ENCODE assay signal across 21 mouse cellular contexts in the genomic region with DNA sequence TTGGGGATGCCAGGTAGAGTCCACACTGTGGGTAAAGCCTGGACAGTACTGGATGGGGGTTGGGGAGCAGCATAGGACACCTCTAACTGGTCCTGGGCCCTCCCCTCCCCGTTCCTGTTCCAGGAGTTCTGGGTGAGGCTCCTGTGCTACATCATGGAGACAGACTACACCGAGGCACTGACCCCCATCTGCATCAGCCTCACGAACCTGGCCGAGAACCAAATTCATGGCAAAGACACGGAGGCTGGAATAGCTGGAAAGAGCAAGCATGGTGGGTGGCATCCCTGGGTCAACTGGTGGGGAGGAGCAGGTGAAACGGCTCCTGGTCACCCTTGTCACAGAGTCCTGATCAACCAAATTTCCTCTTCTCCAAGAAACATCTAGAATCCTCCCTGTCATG. TPM values are rescaled to one million over a fixed set of nuclear protein-coding genes. Genes with fewer than 3 reads are reported as not detected.
A peak's percentile ranks its signal among the peaks of the same experiment; 100 is the strongest.
DNase-seq lines count a peak whose midpoint lies in the region; ATAC-seq lines count a peak whose summit lies in the region.
"Had no signal": no experiment of that assay in that cellular context is flagged by ENCODE, and none has a peak within 500 bp of the region (broad histone marks: within the 10 kb centered on the region; RNA-seq: fewer than 3 reads in every experiment).

No protein-coding gene starts in this region.

- no peaks in the 10 kb centered on the region for H3K36me3 ChIP-seq in forebrain, embryonic 15.5 days
- no peaks in the 10 kb centered on the region for H3K36me3 ChIP-seq in forebrain, embryonic 16.5 days (ENCODE audit: control insufficient read depth, insufficient read depth)
- H3K36me3 ChIP-seq in hindbrain, embryonic 16.5 days (ENCODE audit: control insufficient read depth, insufficient read depth, low read length): no peaks in the 10 kb centered on the region
- no peaks in the 10 kb centered on the region for H3K36me3 ChIP-seq in hindbrain, embryonic 11.5 days (ENCODE audit: control insufficient read depth, insufficient read depth, low read length)
- no peaks in the 10 kb centered on the region for H3K36me3 ChIP-seq in midbrain, embryonic 13.5 days
- H3K36me3 ChIP-seq in midbrain, embryonic 14.5 days (ENCODE audit: control insufficient read depth, insufficient read depth, low read length): no peaks in the 10 kb centered on the region
- H3K36me3 ChIP-seq: forebrain, embryonic 10.5 days; midbrain, embryonic 15.5 days; neural tube, embryonic 13.5 days had no signal

- H3K9me3 ChIP-seq in forebrain, embryonic 15.5 days: peaks cover 90% of the 10 kb centered on the region
- peaks cover 85% of the 10 kb centered on the region for H3K9me3 ChIP-seq in forebrain, embryonic 16.5 days (ENCODE audit: control insufficient read depth, low read length)
- H3K9me3 ChIP-seq in hindbrain, embryonic 16.5 days (ENCODE audit: control insufficient read depth, low read length): peaks cover 92% of the 10 kb centered on the region
- H3K9me3 ChIP-seq in hindbrain, embryonic 11.5 days (ENCODE audit: control insufficient read depth, low read length): peaks cover 88% of the 10 kb centered on the region
- peaks cover 94% of the 10 kb centered on the region for H3K9me3 ChIP-seq in midbrain, embryonic 13.5 days
- peaks cover 96% of the 10 kb centered on the region for H3K9me3 ChIP-seq in midbrain, embryonic 14.5 days (ENCODE audit: control insufficient read depth, low read length)

- no peak for DNase-seq in hindbrain, embryonic 11.5 days (ENCODE audit: low spot score)
- no peak for DNase-seq in midbrain, embryonic 14.5 days
- no peak for DNase-seq in Muller cell, postnatal 12 days (ENCODE audit: inconsistent ontology term)
- DNase-seq: adrenal gland, postnatal 25 days; cerebellum, adult 9-10 months; gastrocnemius, adult 2 months; kidney, adult 11 months; layer of hippocampus, adult 9-11 months; lung, postnatal 10 days had no signal

- 81% methylated on average over 6 of the region's 6 CpGs for WGBS in forebrain, embryonic 15.5 days
- WGBS in forebrain, embryonic 16.5 days: 80% methylated on average over 6 of the region's 6 CpGs
- WGBS in hindbrain, embryonic 16.5 days: 81% methylated on average over 6 of the region's 6 CpGs
- 79% methylated on average over 6 of the region's 6 CpGs for WGBS in hindbrain, embryonic 11.5 days
- 77% methylated on average over 6 of the region's 6 CpGs for WGBS in midbrain, embryonic 13.5 days
- WGBS in midbrain, embryonic 14.5 days: 78% methylated on average over 6 of the region's 6 CpGs

- no peaks in the 10 kb centered on the region for H3K27me3 ChIP-seq in forebrain, embryonic 15.5 days
- H3K27me3 ChIP-seq in forebrain, embryonic 16.5 days (replicated peaks; ENCODE audit: control insufficient read depth, insufficient read depth, low read length): no peaks in the 10 kb centered on the region
- no peaks in the 10 kb centered on the region for H3K27me3 ChIP-seq in hindbrain, embryonic 16.5 days (replicated peaks; ENCODE audit: control insufficient read depth, insufficient read depth, low read length)
- no peaks in the 10 kb centered on the region for H3K27me3 ChIP-seq in hindbrain, embryonic 11.5 days (ENCODE audit: control insufficient read depth, insufficient read depth, low read length)
- H3K27me3 ChIP-seq in midbrain, embryonic 13.5 days: no peaks in the 10 kb centered on the region
- no peaks in the 10 kb centered on the region for H3K27me3 ChIP-seq in midbrain, embryonic 14.5 days (ENCODE audit: control insufficient read depth, insufficient read depth, low read length)
- H3K27me3 ChIP-seq: midbrain, embryonic 15.5 days; neural tube, embryonic 13.5 days had no signal

- no peak overlapping the region for H3K27ac ChIP-seq in forebrain, embryonic 15.5 days (replicated peaks)
- H3K27ac ChIP-seq in forebrain, embryonic 16.5 days (ENCODE audit: low read length): no peak overlapping the region
- H3K27ac ChIP-seq in hindbrain, embryonic 16.5 days (ENCODE audit: low read depth, low read length): no peak overlapping the region
- H3K27ac ChIP-seq in hindbrain, embryonic 11.5 days (ENCODE audit: low read depth, low read length): no peak overlapping the region
- H3K27ac ChIP-seq in midbrain, embryonic 13.5 days: no peak overlapping the region
- H3K27ac ChIP-seq in midbrain, embryonic 14.5 days (replicated peaks; ENCODE audit: low read depth, low read length): no peak overlapping the region
- H3K27ac ChIP-seq: forebrain, embryonic 10.5 days; gastrocnemius, adult 2 months; kidney, postnatal 0 days; liver, embryonic 14.5 days; midbrain, embryonic 15.5 days; neural tube, embryonic 13.5 days had no signal

- H3K4me1 ChIP-seq in forebrain, embryonic 15.5 days: no peaks in the 10 kb centered on the region
- no peaks in the 10 kb centered on the region for H3K4me1 ChIP-seq in forebrain, embryonic 16.5 days (replicated peaks; ENCODE audit: control insufficient read depth, insufficient read depth, low read length)
- H3K4me1 ChIP-seq in hindbrain, embryonic 16.5 days (ENCODE audit: control insufficient read depth, insufficient read depth, low read depth, low read length): no peaks in the 10 kb centered on the region
- no peaks in the 10 kb centered on the region for H3K4me1 ChIP-seq in hindbrain, embryonic 11.5 days (replicated peaks; ENCODE audit: control insufficient read depth, insufficient read depth, low read length)
- H3K4me1 ChIP-seq in midbrain, embryonic 13.5 days (replicated peaks): no peaks in the 10 kb centered on the region
- no peaks in the 10 kb centered on the region for H3K4me1 ChIP-seq in midbrain, embryonic 14.5 days (ENCODE audit: control insufficient read depth, insufficient read depth, low read length)
- H3K4me1 ChIP-seq: forebrain, embryonic 10.5 days; midbrain, embryonic 15.5 days; neural tube, embryonic 13.5 days had no signal

- H3K4me3 ChIP-seq in forebrain, embryonic 15.5 days: no peak overlapping the region
- no peak overlapping the region for H3K4me3 ChIP-seq in forebrain, embryonic 16.5 days (replicated peaks; ENCODE audit: low read length)
- no peak overlapping the region for H3K4me3 ChIP-seq in hindbrain, embryonic 16.5 days (ENCODE audit: low read length)
- H3K4me3 ChIP-seq in hindbrain, embryonic 11.5 days (ENCODE audit: low read depth, low read length): no peak overlapping the region
- no peak overlapping the region for H3K4me3 ChIP-seq in midbrain, embryonic 13.5 days (replicated peaks)
- H3K4me3 ChIP-seq in midbrain, embryonic 14.5 days (replicated peaks; ENCODE audit: low read depth, low read length): no peak overlapping the region
- H3K4me3 ChIP-seq: forebrain, embryonic 10.5 days; gastrocnemius, adult 2 months; midbrain, embryonic 15.5 days; neural tube, embryonic 13.5 days had no signal

- no peak overlapping the region for H3K9ac ChIP-seq in forebrain, embryonic 15.5 days (replicated peaks)
- H3K9ac ChIP-seq in forebrain, embryonic 16.5 days (replicated peaks; ENCODE audit: low read depth, low read length): no peak overlapping the region
- H3K9ac ChIP-seq in hindbrain, embryonic 16.5 days (ENCODE audit: low read depth, low read length): no peak overlapping the region
- no peak overlapping the region for H3K9ac ChIP-seq in hindbrain, embryonic 11.5 days (ENCODE audit: low read depth, low read length)
- no peak overlapping the region for H3K9ac ChIP-seq in midbrain, embryonic 13.5 days (replicated peaks)
- H3K9ac ChIP-seq in midbrain, embryonic 14.5 days (replicated peaks; ENCODE audit: low read length): no peak overlapping the region
- H3K9ac ChIP-seq: liver, embryonic 14.5 days; midbrain, embryonic 15.5 days; neural tube, embryonic 13.5 days had no signal

- no peak overlapping the region for H3K4me2 ChIP-seq in forebrain, embryonic 15.5 days (replicated peaks)
- no peak overlapping the region for H3K4me2 ChIP-seq in forebrain, embryonic 16.5 days (ENCODE audit: low read length)
- no peak overlapping the region for H3K4me2 ChIP-seq in hindbrain, embryonic 16.5 days (ENCODE audit: low read length)
- no peak overlapping the region for H3K4me2 ChIP-seq in hindbrain, embryonic 11.5 days (replicated peaks; ENCODE audit: low read depth, low read length)
- H3K4me2 ChIP-seq in midbrain, embryonic 13.5 days (replicated peaks): no peak overlapping the region
- H3K4me2 ChIP-seq in midbrain, embryonic 14.5 days (ENCODE audit: low read length): no peak overlapping the region
- H3K4me2 ChIP-seq: midbrain, embryonic 15.5 days; neural tube, embryonic 13.5 days had no signal

- 0 out of 2 replicates have a peak, but pooled peaks have one; percentile 11 for ATAC-seq in forebrain, embryonic 15.5 days (replicated peaks)
- ATAC-seq in forebrain, embryonic 16.5 days: no peak
- 0 out of 2 replicates have a peak, but pooled peaks have one; percentile 5 for ATAC-seq in hindbrain, embryonic 16.5 days
- ATAC-seq in hindbrain, embryonic 11.5 days (ENCODE audit: low FRiP score): no peak
- 0 out of 2 replicates have a peak, but pooled peaks have one; percentile 12 for ATAC-seq in midbrain, embryonic 13.5 days
- ATAC-seq in midbrain, embryonic 14.5 days (ENCODE audit: low FRiP score, low TSS enrichment): no peak
- ATAC-seq: CD4-positive, CD25-positive, alpha-beta regulatory T cell, adult 4 months; midbrain, embryonic 15.5 days had no signal

RNA-seq across cellular contexts. Expression of gene Mroh2a, which starts 12.0 kb away (rescaled TPM):
- polyA plus RNA-seq in forebrain, embryonic 15.5 days (2015; fragmentation: Nextera tagmentation; extraction: Ambion mirVana): 0.73 and 0.88 TPM in 2 replicates
- 0.96 and 1.0 TPM in 2 replicates for polyA plus RNA-seq in forebrain, embryonic 16.5 days (2015; fragmentation: Nextera tagmentation; extraction: Ambion mirVana)
- 0.45 and 0.54 TPM in 2 replicates for polyA plus RNA-seq in hindbrain, embryonic 16.5 days (2015; fragmentation: Nextera tagmentation; extraction: Ambion mirVana)
- polyA plus RNA-seq in hindbrain, embryonic 11.5 days (2014; fragmentation: Nextera tagmentation; extraction: Ambion mirVana): 1.3 and 1.7 TPM in 2 replicates
- 0.68 and 1.0 TPM in 2 replicates for polyA plus RNA-seq in midbrain, embryonic 13.5 days (2015; fragmentation: Nextera tagmentation; extraction: Ambion mirVana)
- polyA plus RNA-seq in midbrain, embryonic 14.5 days (2014; fragmentation: Nextera tagmentation; extraction: Ambion mirVana): 0.66 and 1.8 TPM in 2 replicates

RNA-seq across cellular contexts. Expression of gene Ugt1a1, which starts 27.0 kb away (rescaled TPM):
- not detected in 2 replicates for polyA plus RNA-seq in forebrain, embryonic 15.5 days (2015; fragmentation: Nextera tagmentation; extraction: Ambion mirVana)
- not detected in 2 replicates for polyA plus RNA-seq in forebrain, embryonic 16.5 days (2015; fragmentation: Nextera tagmentation; extraction: Ambion mirVana)
- polyA plus RNA-seq in hindbrain, embryonic 16.5 days (2015; fragmentation: Nextera tagmentation; extraction: Ambion mirVana): not detected in 2 replicates
- not detected in 2 replicates for polyA plus RNA-seq in hindbrain, embryonic 11.5 days (2014; fragmentation: Nextera tagmentation; extraction: Ambion mirVana)
- not detected in 2 replicates for polyA plus RNA-seq in midbrain, embryonic 13.5 days (2015; fragmentation: Nextera tagmentation; extraction: Ambion mirVana)
- not detected in 2 replicates for polyA plus RNA-seq in midbrain, embryonic 14.5 days (2014; fragmentation: Nextera tagmentation; extraction: Ambion mirVana)
- polyA plus RNA-seq: CD4-positive, CD25-positive, alpha-beta regulatory T cell, adult 4 months; heart, embryonic 14.5 days; midbrain, embryonic 15.5 days; neural tube, embryonic 13.5 days had no signal

RNA-seq across cellular contexts. Expression of gene Dnajb3, which starts 33.2 kb away (rescaled TPM):
- polyA plus RNA-seq in forebrain, embryonic 15.5 days (2015; fragmentation: Nextera tagmentation; extraction: Ambion mirVana): 13.7 TPM in 2 replicates
- 10.1 and 11.7 TPM in 2 replicates for polyA plus RNA-seq in forebrain, embryonic 16.5 days (2015; fragmentation: Nextera tagmentation; extraction: Ambion mirVana)
- 11.6 and 12.1 TPM in 2 replicates for polyA plus RNA-seq in hindbrain, embryonic 16.5 days (2015; fragmentation: Nextera tagmentation; extraction: Ambion mirVana)
- 14.0 and 14.7 TPM in 2 replicates for polyA plus RNA-seq in hindbrain, embryonic 11.5 days (2014; fragmentation: Nextera tagmentation; extraction: Ambion mirVana)
- polyA plus RNA-seq in midbrain, embryonic 13.5 days (2015; fragmentation: Nextera tagmentation; extraction: Ambion mirVana): 13.9 and 16.2 TPM in 2 replicates
- polyA plus RNA-seq in midbrain, embryonic 14.5 days (2014; fragmentation: Nextera tagmentation; extraction: Ambion mirVana): 12.9 and 14.2 TPM in 2 replicates

RNA-seq across cellular contexts. Expression of gene Ugt1a2, which starts 38.4 kb away (rescaled TPM):
- polyA plus RNA-seq in forebrain, embryonic 15.5 days (2015; fragmentation: Nextera tagmentation; extraction: Ambion mirVana): not detected in 2 replicates
- not detected in 2 replicates for polyA plus RNA-seq in forebrain, embryonic 16.5 days (2015; fragmentation: Nextera tagmentation; extraction: Ambion mirVana)
- polyA plus RNA-seq in hindbrain, embryonic 16.5 days (2015; fragmentation: Nextera tagmentation; extraction: Ambion mirVana): 0.07 TPM in 1 of 2 replicates, not detected in the other
- not detected in 2 replicates for polyA plus RNA-seq in hindbrain, embryonic 11.5 days (2014; fragmentation: Nextera tagmentation; extraction: Ambion mirVana)
- polyA plus RNA-seq in midbrain, embryonic 13.5 days (2015; fragmentation: Nextera tagmentation; extraction: Ambion mirVana): 0.09 TPM in 1 of 2 replicates, not detected in the other
- polyA plus RNA-seq in midbrain, embryonic 14.5 days (2014; fragmentation: Nextera tagmentation; extraction: Ambion mirVana): not detected in 2 replicates
- polyA plus RNA-seq: CD4-positive, CD25-positive, alpha-beta regulatory T cell, adult 4 months; frontal cortex, adult 2 months; heart, embryonic 14.5 days; midbrain, embryonic 15.5 days; neural tube, embryonic 13.5 days had no signal

RNA-seq across cellular contexts. Expression of gene Hjurp, which starts 38.7 kb away (rescaled TPM):
- 115 and 118 TPM in 2 replicates for polyA plus RNA-seq in forebrain, embryonic 15.5 days (2015; fragmentation: Nextera tagmentation; extraction: Ambion mirVana)
- 121 TPM in 2 replicates for polyA plus RNA-seq in forebrain, embryonic 16.5 days (2015; fragmentation: Nextera tagmentation; extraction: Ambion mirVana)
- polyA plus RNA-seq in hindbrain, embryonic 16.5 days (2015; fragmentation: Nextera tagmentation; extraction: Ambion mirVana): 66.4 and 80.3 TPM in 2 replicates
- polyA plus RNA-seq in hindbrain, embryonic 11.5 days (2014; fragmentation: Nextera tagmentation; extraction: Ambion mirVana): 126 and 136 TPM in 2 replicates
- 107 and 110 TPM in 2 replicates for polyA plus RNA-seq in midbrain, embryonic 13.5 days (2015; fragmentation: Nextera tagmentation; extraction: Ambion mirVana)
- 52.9 and 80.2 TPM in 2 replicates for polyA plus RNA-seq in midbrain, embryonic 14.5 days (2014; fragmentation: Nextera tagmentation; extraction: Ambion mirVana)

Comparison
In these comparisons a context has a peak if more than half of its experiments do, and no peak if none do; other contexts are left out.
1. ATAC-seq: peak in forebrain, embryonic 15.5 days (single experiment), hindbrain, embryonic 16.5 days (single experiment) and midbrain, embryonic 13.5 days (single experiment); none in forebrain, embryonic 16.5 days (single experiment), hindbrain, embryonic 11.5 days (single experiment) and midbrain, embryonic 14.5 days (single experiment).